Mouse (Mus musculus) brain, embryonic 14.5 days (tissue): ENCODE results near the gene Psen2.

ENCODE experiments used
- CTCF ChIP-seq: fragments of 200-500 bp; IDR thresholded peaks from 2 replicates; pipeline ENCODE4 v1.5.1; 2012; ENCODE audit warnings: inconsistent platforms, mild to moderate bottlenecking, moderate library complexity, borderline replicate concordance; ENCODE audit not compliant: insufficient read depth, insufficient read length; ENCODE audit errors: extremely low read depth
- POLR2A ChIP-seq: fragments of 200-500 bp; IDR thresholded peaks from 2 replicates; pipeline ENCODE4 v1.6.1; 2012; ENCODE audit warnings: mild to moderate bottlenecking, inconsistent platforms, borderline replicate concordance; ENCODE audit not compliant: poor library complexity, insufficient read depth, insufficient read length, severe bottlenecking; ENCODE audit errors: extremely low read depth

- TF ChIP-seq POLR2A, result no peak
- no peak for TF ChIP-seq CTCF
Measured at GRCm38 (mm10) chr1:180196508-180196907, 66.7 kb downstream of the Psen2 start.
